Mouse (Mus musculus) liver, embryonic 14.5 days (tissue): ENCODE data around the gene 1600002K03Rik.

Source experiments
- CTCF ChIP-seq: IDR thresholded peaks from 2 replicates; pipeline ENCODE4 v1.5.1; 2016; ENCODE audit warnings: antibody characterized with exemption, low read depth, control low read depth
- EP300 ChIP-seq: IDR thresholded peaks from 2 replicates; pipeline ENCODE4 v1.6.1; 2016; ENCODE audit warnings: antibody characterized with exemption, low read depth

DNA sequence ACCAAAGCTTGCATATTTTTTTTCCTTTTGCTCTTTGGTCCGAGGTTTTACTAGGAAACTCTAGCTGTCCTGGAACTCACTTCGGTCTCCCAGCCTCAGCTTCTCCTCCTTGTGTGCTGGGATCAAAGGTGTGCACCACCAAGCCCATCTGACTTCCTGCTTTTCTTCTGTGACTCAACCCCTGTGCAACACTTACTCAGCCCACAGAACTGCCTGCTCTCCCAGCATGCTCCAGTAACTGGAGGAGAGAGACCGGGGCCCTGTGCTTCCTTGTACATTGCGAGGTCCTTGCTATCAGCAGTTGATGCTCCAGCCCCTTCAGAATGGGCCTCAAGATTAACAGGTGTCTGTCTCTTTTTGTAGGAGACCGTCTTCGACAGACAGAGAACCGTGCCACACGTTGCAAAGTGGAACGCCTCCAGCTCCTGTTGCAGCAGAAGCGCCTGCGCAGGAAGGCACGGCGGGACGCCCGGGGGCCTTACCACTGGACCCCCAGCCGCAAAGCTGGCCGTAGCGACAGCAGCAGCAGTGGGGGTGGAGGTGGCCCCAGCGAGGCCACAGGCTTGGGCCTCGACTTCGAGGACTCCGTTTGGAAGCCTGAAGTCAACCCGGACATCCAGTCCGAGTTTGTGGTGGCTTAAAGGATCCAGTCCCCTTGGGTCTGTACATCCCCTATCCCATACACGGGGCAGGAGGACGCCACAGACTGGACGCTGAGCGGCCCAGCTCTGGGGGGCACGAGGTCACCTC lies 16.6 kb upstream of the 1600002K03Rik start:
- no peak for TF ChIP-seq CTCF
- no peak for TF ChIP-seq EP300
